Mouse (Mus musculus) neutrophil, adult 5-6 weeks (primary cell): ENCODE data around the gene Ly6g6d. TPM values are rescaled to one million over a fixed set of nuclear protein-coding genes. Genes with fewer than 3 reads are reported as not detected.
A peak's percentile ranks its signal among the peaks of the same experiment; 100 is the strongest.
"Not testable (repeated sequence)": the region's sequence is repeated elsewhere in the genome, so short reads cannot be mapped to it uniquely, and the experiment has no call there.

Experiments used
- ATAC-seq: fragments of 151-379, 151-347 bp; 2 replicates; pipeline ENCODE4 v1.8.0; 2017; ENCODE audit warnings: mild to moderate bottlenecking, moderate TSS enrichment; ENCODE audit not compliant: insufficient number of reproducible peaks, poor library complexity, low FRiP score, severe bottlenecking; ENCODE audit errors: extremely low read depth
- total RNA-seq: library from RNA; stranded (forward); fragments of 200-1000 nt; gene quantifications from 2 replicates; pipeline ENCODE4 v1.2.3, GENCODE M21; 2017

The Ly6g6d gene
- total RNA-seq, 1 experiment from 2014 or later = not detected

DNA sequence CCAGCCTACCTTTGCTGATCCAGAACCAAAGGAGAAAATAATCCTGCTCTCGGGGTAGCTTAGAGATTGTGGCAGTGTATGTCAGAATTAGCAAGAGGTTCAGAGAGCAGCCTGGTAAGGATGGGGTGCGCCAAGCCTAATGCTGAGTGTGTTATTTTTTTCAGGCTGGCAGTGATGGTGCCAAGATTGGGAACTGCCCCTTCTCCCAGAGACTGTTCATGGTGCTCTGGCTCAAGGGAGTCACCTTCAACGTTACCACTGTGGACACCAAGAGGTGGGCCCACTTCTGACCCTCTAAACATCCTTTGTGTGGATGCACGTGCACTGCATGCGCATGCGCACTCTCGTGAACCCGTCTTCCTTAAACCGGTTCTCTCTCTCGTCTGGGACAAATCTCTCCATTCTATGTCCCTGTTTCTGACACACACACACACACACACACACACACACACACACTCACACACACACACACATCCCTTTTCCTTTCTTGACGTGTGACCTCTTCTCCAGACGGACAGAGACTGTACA lies 25.5 kb downstream of the Ly6g6d start:
- no peak for ATAC-seq

DNA sequence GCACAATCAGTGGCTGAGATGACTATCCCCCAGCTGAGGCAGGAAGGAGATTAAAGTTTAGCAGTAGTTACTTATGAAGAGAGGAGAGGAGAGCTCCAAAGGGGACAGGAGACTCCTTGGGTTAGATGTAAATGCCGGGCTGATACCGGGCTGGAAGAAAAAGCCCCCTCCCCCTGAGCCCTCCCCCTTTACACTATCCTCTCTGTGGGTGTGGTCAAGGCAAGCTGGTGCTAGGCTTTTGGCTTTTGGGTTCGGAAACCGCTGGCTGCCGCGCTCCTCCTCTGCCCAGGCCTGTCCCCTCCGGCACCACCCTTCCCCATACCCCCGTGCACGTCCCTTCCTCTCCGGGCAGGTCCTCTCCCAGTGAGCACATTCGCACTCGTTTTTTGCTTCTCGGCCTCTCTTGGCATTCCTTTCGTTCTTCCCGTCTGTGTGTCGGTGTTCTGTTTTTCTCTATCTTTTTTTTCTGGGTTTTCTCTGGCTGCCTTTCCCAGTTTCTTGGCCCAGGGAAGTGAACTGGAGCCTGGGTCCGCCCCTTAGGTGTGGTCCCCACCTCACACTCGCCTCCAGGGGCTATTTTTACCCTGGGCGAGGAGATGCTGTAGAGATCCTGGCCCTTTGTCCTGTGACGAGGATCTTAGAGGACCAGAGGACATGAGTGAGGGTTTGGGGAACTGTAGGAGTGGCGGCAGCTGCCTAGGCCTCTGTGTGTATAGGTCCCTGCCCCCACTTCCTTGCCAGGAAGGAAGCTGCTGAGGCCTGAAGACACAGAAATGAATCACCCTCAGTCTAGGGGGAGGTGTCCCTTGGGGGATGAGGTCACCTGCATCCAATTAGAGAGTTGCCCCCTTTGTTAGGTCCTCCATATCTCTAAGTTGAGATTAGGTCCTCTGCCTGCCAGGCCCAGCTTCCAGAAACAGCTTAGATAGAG lies 26.4 kb downstream of the Ly6g6d start:
- ATAC-seq = peak; percentile 81

GRCm38 (mm10) chr17:35050126-35050750 lies 27.6 kb downstream of the Ly6g6d start:
- ATAC-seq = peak; percentile 9; the same call in 1 of the 2 replicates

DNA sequence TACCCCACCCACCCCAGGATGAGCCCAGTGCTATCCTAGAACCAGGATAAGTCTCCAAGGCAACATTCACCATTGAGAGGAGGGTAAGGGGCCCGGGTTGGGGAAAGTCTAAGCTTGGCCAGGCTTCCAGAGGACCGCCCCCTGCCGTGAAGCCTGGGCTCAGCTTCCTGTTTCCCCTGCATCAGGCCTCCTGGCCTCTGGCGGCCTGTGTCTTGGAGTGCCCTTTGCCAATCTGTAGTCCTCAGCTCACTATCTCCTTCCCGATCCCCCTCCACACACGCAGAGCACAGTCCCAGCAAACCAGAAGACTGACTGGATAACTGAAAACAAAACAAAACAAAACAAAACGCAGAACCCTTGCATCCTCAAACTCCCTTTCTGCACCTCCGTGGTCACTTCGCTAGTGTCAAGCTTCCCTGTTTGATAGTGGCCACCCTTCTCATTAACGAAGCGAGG lies 28.3 kb downstream of the Ly6g6d start, which contains the start of gene Clic1:
Gene Clic1 (plus strand): TSS at position 406 of the 456 bp plus-strand sequence.
- ATAC-seq = no peak

GRCm38 (mm10) chr17:35048932-35049440 lies 28.9 kb downstream of the Ly6g6d start:
- ATAC-seq = no peak

- ATAC-seq = peak; percentile 18; the same call in 1 of the 2 replicates
Observed at GRCm38 (mm10) chr17:35048149-35048931, 29.5 kb downstream of the Ly6g6d start.

- ATAC-seq = no peak
Observed at GRCm38 (mm10) chr17:35047688-35048087, 30.2 kb downstream of the Ly6g6d start.

DNA sequence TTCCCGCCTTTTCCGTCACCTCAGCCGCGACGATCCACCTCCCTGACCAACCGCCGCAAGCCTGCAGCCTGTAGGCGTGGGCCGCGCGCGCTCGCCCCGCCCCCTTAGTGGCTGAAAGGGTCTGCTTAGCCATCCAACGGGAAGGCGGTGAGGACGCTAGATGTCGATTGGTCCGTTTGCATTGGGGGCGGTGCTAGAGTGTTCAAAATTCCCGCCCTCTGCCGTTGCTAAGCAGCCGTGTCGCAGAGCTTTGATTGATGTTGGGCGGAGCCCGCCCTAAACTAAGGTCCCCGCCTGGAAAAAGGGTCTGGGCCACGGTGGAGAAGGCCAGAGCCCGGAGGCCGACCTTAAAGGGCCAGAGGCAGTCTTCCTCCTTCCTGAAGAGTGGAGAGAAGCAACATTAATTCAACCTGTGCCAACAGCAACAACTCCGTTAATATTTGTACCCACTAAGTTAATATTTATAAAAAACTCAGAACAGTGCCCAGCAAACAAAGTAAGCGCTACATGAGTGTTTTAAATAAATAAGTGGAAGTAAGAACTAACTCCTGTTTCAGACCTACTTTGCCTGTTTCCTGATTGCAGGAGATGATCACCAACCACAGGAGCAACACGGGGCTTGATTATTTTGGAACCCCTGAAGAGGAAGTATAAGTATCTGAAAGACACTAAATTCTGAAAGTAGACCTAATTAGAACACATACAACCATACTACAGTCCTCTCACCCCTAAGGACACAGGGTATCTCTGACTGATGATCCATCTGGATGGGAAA lies 31.0 kb downstream of the Ly6g6d start, which contains the start of gene Msh5:
Gene Msh5 (minus strand): TSS at position 65 of the 775 bp plus-strand sequence.
- ATAC-seq = peak; percentile 83

- ATAC-seq = peak; percentile 1; the same call in 1 of the 2 replicates
Observed at GRCm38 (mm10) chr17:35045807-35046680, 31.8 kb downstream of the Ly6g6d start.

DNA sequence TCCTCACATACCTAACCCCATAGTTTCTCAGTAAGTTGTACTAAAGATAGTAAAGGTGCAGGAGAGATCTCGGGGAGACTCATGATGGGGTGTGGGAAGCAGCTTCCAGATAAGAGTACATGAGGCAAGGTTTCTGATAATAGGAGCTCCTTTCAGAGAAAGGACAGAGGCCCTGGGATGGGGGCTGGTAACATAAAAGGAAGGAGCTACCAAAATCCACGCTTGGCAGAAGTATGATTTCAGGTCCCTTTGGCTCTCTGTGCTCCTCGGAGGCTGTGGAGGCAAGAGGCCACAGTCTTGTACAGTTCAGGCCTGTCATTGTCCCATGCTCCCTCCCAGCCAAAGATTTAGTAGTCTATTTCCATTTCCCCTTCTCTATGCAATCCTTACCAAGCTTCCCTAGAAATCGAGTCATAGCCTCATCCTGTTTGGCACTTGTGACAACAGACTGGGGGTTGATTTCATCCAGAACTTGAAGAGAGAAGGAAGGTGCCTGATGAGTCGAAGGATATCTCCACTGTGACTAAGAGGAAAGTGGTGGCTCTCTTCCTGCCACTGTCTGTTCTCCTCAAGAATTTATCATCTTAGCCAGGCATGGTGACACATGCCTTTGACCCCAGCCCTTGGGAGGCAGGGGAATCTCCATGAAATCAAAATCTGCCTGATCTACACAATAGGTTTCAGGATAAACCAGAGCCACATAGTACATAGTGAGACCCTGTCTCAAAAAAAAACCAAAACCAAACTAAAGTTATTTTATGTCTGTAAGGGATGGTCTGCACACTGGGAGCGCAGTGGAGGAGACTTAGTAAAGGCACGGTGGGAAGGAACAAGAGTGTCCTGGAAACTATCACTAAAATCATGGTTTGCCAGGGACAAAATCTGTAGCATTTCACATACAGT lies 32.7 kb downstream of the Ly6g6d start:
- ATAC-seq = no peak

DNA sequence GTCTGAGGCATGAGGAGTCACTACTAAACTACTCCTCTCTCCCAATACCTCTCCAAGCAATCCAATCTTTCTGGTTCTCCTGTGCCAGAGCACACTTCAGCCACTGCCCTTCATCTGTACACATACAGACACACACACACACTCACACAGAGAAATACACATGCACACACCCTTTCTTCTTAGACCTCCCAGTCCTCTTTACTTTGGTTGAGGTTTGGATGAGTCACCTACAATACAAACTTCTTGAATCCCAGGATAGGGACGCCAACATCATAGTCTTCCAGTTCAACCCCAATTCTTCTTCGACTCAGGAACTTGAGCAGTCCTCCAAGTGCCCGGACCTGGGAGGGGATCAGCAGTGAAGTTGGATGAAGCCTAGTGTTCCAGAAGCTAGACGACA lies 34.1 kb downstream of the Ly6g6d start:
- no peak for ATAC-seq

DNA sequence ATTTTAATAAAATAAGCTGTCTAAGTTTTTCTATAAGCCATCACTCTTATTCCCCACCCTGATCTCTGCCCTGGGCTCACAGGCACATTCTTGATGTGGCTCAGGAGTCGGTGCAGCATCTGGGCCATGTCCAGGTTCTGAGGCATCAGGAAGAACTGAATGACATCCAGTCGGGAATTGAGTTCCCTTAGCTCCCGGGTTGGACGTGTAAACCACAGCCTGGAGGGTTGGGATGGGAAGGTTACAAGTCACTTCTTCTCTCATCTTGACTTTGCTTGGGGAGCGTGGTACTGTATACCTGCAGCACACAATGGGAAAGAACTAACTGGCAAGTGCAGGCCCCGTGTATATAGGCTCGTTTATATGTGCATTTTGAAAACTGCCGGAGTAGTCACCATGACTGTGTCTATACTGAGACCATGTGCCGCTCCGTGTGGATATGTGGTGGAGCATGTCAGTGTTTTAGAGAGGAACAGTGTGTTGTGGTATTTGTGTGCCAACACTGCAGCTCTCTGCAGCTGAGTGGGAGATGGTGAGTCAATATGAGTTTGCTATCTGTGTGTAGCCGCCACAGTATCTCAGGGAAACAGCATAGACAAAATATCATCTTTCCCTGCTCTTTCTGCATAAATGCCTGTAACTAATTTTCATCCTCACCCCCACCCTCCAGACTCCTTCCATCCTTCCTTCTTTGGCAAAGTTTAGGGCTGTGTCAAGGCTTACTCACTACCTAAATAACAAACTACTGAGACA lies 38.6 kb downstream of the Ly6g6d start:
- ATAC-seq = no peak

GRCm38 (mm10) chr17:35034896-35035295 lies 43.0 kb downstream of the Ly6g6d start:
- ATAC-seq = no peak

GRCm38 (mm10) chr17:35033703-35034102 lies 44.2 kb downstream of the Ly6g6d start:
- ATAC-seq = not testable (repeated sequence)

GRCm38 (mm10) chr17:35032323-35032870 lies 45.5 kb downstream of the Ly6g6d start:
- no peak for ATAC-seq
